Mouse (Mus musculus): ENCODE results near the gene Gja5. TPM values are rescaled to one million over a fixed set of nuclear protein-coding genes. Genes with fewer than 3 reads are reported as not detected.
A peak's percentile ranks its signal among the peaks of the same experiment; 100 is the strongest.
"Not testable (repeated sequence)": the region's sequence is repeated elsewhere in the genome, so short reads cannot be mapped to it uniquely, and the experiment has no call there.

Gene Gja5
- total RNA-seq, 2 experiments from 2014 or later: 1.4 to 4.1 TPM

DNA sequence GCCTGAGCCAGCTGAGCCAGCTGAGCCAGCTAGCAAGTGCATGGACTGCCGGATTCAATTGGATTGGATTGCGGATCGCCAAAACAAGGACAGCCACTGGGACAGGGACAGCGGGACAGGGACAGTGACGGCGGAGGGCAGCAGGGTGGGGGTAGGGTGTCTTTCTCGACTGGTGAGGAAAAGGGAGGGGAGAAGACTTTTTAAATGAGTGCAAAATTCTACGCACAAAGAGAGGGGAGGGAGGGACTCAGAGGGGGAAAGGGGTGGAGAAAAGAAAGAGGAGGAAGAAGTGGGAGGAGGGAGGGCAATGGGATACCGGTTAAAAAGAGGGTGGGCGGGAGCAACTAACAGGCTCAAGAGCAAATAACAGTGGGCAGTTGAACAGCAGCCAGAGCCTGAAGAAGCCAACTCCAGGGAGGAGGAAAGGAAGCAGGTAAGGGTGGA lies 127.6 kb downstream of the Gja5 start:
- DNase-seq (ENCODE audit: low spot score in 2 of 2): no peak

DNA sequence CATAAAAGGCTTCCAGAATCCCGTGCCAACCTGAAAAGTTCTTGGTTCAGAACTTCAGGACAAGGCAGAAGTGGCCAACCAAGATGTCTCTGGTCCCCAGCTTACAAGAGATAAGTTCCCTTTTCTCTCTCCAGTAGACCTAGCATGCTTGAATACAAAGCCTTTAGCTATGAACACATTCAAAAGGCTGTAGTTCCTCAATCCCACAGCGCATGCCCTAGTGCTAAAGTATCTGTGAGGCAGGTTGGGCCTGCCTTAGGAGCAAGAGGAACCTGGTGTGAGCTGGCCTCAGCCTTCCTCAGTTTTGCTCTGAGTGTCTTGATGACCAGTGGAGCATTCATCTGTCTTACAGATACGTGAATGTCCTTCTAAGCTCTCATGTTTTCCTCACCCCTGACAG lies 131.1 kb downstream of the Gja5 start:
- DNase-seq (ENCODE audit: low spot score in 2 of 2): no peak

DNA sequence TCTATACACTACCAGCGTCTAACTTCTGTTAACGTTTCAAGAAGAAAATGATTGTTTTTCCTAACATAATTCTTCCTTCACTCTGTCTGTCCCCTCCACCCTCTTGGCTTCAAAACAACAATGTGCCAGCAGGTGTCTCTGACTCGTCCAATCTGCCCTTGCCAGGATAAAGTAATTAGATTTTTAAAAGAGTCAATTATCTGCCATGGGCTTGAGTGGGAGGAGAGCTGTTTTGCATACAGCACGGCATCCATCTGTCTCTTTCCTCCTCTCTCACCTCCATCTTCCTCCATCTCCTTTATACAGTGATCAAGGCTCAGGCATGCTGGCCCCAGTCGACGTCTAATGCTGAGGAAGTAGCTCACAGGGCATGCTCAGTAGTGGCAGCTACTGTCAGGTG lies 132.6 kb downstream of the Gja5 start:
- DNase-seq (ENCODE audit: low spot score in 2 of 2): peak; percentile 11 to 56

DNA sequence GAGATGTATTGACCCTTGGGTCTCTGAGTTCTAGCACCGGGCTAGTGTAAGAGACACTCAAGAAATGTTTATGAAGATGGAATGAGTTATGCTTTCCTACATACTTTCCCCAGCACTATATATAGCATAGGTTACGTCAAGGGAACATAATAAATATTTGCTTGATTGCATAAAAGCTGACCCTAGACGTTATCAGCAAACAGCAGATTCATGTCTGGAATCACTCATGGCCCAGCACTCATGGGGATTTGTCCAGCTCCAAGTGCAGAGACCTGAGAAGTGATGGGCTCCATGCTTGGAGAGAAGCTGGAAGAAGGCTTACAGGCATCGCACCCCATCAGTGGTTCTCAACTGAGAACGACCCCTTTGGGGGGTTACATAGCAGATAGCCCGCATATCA lies 135.2 kb downstream of the Gja5 start:
- DNase-seq (ENCODE audit: low spot score in 2 of 2): no peak

DNA sequence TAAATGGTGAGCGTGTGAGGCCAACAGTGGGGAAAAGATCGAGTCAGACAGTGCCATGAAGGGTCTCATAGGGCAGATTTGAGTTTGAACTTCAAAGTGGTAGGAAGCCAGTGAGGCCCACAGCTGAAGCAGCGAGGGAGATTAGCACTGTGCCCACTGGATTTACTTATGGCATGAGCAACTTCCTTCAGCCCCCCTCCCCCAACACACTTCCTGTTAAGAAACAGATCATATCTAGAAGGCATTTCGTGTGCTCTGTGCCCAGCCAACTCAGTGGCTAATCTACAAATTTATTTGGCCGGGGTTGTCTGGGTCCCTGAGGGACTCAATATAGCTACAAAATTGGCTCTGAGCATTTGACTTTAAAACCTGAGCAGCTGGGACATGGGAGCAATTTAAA lies 139.7 kb downstream of the Gja5 start:
- no peak for DNase-seq (ENCODE audit: low spot score in 2 of 2)

DNA sequence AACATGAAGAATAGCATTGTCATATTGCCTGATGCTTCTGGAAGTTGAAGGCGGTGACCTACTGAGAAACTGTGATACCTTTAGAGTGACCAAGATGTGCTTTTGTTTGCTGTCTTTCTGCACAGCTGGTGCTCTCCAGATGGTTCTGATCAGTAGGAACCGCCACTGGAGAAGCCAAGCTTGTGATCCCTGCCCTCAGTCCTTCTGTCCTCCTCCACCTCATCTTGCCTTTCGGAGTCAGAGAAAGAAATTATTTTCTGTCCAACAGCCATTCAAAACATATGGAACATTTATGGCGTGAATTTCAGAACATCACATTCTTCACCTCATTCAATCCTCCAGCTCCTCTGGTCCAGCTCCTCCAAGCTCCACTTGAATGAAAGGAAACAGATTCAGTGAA lies 143.3 kb downstream of the Gja5 start:
- no peak for DNase-seq (ENCODE audit: low spot score in 2 of 2)

DNA sequence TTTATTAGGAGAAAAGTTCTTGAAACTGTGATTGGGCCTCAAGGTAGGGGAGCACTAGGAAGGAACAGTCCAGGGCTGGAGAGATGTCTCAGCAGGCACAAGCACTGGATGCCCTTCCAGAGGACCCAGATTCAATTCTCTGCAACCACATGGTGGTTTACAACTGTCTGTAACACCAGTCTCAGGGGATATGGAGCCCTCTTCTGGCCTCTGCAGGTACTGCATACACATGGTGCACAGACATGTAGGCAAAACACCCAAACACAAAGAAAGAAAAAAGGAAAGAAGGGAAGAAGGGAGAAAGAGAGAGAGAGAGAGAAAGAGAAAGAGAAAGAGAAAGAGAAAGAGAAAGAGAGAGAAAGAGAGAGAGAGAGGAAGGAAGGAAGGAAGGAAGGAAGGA lies 143.9 kb downstream of the Gja5 start:
- DNase-seq (ENCODE audit: low spot score in 2 of 2): no peak

DNA sequence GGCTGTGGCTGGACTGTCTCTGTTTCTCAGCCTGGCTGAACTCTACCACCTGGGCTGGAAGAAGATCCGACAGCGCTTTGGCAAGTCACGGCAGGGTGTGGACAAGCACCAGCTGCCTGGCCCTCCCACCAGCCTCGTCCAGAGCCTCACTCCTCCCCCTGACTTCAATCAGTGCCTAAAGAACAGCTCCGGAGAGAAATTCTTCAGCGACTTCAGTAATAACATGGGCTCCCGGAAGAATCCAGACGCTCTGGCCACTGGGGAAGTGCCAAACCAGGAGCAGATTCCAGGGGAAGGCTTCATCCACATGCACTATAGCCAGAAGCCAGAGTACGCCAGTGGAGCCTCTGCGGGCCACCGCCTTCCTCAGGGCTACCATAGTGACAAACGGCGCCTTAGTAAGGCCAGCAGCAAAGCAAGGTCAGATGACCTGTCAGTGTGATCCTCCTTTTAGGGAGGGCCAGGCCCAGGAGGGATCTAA lies 146.8 kb downstream of the Gja5 start:
- no peak for DNase-seq (ENCODE audit: low spot score in 2 of 2)

DNA sequence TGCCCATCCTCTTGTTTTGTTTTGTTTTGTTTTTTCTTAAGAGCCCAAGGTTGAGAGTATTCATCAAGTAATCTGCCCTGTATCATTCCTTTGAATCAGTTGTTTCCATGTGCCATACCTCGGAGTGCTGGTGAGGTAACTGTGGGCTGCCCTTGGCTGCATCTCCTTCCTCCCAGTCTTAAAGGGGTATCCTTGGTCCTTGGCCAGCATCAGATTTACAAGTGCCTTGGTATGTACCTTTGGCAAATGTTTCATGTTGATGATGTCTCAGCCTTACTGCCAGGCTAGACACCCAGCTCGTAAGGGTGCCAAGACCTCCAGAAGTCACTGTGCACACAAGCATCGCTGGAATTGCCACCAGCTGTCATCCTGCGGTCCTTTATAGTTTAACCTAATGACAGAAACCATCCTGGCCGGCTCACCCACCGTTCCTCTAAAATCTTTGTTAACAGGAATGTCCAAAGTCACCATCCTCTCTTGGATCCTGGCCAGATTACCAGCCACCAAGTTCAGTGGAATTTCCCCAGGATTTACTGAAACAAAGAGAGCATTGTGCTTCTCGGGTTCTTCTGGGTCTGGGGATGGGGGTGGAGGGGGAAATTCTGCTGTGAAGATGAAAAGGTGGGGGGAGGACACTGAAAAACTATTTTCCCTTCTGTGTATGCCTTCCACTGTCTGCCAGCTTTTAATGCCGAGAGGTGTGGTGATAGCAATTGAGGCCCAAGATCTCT lies 147.7 kb downstream of the Gja5 start:
- no peak for DNase-seq (ENCODE audit: low spot score in 2 of 2)

DNA sequence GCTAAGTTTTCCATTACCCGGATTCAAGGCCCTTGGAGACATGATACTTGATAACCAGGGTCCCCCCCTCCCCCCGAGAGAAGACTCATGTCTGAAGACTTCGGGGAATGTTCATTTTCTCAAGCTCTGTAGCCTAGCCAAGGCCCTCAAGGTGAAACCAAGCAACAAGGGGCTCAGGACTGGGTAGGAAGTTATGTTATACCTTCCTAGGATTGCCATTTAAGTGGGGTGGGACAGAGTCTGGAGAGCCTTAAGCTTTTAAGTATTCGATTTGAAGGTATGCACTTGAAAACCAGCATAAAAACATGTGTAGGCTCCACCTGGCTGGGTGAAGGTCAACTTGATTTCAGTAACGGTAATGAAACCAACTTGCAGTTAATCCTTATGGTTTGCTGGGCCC lies 154.2 kb downstream of the Gja5 start:
- no peak for DNase-seq (ENCODE audit: low spot score in 2 of 2)

DNA sequence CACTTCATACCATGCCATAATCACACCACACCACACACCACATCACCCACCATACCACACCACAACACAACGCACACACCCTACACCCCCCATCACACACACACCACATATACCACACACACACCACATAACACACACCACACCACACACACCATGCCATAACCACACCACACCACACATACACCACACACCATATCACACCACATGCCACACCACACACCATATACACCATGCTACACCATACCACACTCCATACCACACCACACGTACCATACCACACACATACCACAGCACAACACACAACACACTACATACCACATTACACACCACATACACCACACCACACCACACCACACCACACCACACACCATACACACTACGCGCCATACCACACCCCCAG lies 155.6 kb downstream of the Gja5 start:
- DNase-seq (ENCODE audit: low spot score in 2 of 2): no peak

DNA sequence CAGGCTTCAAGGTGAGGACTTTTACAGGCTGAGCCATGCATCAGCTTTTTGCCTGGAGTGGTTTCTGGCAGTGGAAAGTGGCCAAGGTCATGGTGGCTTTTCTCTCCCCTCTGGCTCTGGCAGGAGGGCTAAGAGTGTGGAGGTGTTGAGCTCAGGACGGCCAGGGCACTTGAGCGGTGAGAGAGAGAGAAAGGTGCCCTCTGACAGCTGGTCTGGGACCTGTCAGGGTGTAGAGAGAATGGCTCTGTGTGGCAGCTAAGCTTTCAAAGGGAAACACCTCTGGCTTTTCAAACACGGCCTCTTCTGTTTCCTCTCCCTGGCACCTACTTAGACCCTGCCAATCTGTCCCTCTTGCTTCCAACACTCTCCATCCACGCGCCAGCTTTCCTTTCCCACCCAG lies 158.3 kb downstream of the Gja5 start:
- DNase-seq (ENCODE audit: low spot score in 2 of 2): no peak

DNA sequence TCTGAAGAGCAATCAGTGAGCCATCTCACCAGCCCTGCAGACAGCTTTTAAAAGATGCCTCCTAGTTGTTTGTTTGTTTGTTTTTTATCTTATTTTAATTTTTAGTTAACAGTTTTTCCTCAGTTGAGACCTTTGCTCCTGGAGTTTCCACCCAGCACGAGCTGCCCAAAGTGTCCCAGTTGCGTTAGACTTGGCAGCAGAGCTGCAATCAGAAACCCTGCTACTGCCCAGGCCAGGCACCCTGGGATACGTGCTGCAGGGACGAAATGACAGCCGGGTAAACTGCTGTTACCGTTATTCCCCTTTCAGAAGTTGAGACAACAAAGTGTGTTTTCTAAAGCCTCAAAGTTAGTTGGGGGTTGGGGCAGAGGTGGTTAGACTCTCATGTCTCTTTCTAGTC lies 159.6 kb downstream of the Gja5 start:
- no peak for DNase-seq (ENCODE audit: low spot score in 2 of 2)

DNA sequence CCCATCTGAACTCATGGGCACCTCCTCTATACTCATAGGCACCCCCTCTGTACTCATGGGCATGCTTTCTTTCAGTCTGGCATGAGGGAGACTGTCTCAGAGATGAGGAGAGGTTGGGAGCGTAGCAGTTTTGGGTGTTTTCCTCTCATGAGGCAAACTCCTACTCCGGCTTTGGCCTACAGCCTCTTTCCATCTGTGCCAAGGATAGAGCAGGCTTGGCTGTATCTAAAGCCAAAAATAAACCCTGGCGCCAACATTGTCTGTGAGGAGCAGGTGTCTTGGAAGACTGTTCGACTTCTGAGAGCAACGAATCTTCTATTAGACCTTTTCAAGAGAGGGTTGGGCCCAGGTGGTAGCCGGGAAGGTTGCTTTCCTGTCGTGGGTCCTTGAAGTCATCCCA lies 165.1 kb downstream of the Gja5 start:
- not testable (repeated sequence) for DNase-seq (ENCODE audit: low spot score in 2 of 2)

DNA sequence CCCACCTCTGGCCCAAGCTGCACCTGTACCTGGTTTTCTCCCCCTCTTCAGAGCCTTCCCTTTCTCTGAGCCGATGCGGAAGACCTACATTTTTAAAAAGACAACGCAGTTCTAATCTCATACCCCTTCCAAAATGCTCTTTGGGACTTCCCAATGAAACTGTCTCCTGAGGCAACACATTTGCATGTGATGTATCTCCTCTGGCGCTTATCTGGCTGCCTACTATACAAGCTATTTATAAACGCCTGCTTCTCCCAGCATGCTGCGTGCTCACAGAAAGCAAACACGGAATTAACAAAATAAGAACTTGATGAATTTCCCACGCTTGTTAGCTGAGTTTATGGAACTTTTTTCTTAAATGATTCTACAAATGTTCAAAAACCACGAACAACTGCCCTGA lies 167.4 kb downstream of the Gja5 start:
- DNase-seq (ENCODE audit: low spot score in 2 of 2): not testable (repeated sequence)

DNA sequence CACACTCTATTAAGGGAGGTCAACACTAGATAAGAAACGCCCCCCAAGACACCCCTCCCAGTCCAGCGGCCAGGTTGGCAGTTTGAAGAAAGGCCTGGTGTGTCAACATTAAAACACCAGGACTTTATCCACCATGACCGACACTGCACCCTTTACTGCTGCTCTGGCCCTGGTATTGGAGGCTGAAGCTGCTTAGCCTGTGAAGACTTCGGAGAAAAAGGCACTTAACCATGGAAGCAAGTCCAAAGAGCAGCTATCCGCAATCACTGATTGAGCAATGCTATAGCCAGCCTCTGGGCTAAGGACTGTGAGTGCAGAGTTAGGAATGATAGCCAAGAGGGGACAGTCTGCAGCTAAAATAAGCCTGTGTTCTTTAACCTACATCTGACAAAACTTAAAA lies 167.9 kb downstream of the Gja5 start:
- not testable (repeated sequence) for DNase-seq (ENCODE audit: low spot score in 2 of 2)

DNA sequence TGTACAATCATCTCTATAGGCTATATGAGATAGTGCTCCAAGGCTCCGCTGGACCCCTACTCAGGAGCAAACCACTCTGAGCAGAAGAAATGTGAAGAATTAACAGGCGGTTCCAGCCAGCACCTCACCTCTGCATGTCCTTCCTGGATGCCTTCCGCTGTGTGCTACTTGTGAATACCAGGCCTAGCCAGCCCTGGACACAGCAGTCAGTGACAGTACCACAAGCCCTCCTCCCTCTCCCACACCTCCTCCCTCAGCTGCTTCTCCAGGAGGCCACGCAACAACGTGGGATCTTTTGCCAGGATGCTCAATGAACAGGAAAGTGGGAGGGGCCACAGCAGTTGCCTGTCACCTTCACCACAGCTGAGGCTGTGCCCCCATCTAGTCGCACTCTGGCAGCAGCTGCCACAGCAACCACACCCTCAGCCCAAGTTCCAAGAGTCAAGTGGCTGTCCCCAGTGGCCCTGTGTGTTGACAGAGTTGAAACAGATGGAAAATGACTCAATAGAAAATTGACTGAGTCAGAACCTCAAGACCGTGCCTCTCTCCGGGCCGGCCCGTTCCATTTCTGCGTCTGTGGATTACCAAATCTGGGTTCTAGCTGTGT lies 171.4 kb downstream of the Gja5 start:
- not testable (repeated sequence) for DNase-seq (ENCODE audit: low spot score in 2 of 2)

DNA sequence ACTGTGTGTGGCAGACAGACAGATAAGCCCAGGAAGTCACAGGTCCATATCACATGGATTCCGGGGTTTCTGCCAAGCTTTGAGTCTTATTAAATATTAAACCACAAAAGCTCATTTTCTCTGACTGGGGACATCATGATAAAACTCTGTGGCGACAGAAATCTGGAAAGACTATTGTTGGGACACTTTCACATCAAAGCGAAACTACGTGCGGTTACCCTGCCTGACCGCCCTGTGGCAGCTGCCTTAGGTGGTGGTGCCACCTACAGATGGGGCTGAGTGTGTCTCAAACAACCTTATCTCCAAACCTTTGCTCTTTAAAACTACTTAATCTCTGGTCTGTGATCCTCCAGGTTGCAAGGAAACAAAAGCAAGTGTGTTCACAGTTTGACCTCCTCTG lies 171.9 kb downstream of the Gja5 start:
- no peak for DNase-seq (ENCODE audit: low spot score in 2 of 2)

DNA sequence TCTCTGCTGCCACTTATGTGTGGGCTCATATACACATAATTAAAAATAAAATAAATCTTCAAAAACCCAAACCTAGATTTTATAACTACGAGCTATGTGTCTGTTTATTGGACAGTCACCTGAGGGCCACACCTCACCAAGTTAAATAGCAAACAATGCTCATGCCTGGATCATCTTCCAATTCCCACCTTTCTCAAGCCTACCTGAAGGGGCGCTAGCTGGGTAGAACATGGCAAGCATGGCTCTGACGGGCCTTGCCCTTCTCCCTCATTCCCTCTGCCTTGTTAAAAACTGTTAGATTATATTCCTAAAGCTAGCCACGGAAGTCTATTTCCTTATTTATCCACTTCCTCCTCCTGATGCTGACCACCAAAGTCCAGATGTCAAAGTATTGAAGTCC lies 173.9 kb downstream of the Gja5 start:
- no peak for DNase-seq (ENCODE audit: low spot score in 2 of 2)

DNA sequence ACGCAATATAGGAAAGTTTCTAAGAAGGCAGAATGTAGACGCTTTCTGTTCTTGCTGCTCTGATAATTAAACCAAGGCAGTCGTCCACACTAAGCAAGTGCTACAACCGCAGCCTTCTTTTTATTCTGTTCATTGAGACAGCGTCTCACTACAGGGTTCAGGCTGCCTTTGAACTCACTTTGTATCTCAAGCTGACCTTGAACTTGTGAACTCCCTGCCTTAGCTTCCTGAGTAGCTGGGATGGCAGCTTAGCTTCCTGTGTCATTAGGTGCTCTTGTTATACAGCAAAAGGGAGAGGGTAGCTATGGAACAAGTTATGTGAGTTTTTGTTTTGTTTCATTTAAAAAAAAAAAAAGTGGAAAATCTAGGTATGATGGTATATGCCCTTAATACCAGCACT lies 177.7 kb downstream of the Gja5 start:
- no peak for DNase-seq (ENCODE audit: low spot score in 2 of 2)

DNA sequence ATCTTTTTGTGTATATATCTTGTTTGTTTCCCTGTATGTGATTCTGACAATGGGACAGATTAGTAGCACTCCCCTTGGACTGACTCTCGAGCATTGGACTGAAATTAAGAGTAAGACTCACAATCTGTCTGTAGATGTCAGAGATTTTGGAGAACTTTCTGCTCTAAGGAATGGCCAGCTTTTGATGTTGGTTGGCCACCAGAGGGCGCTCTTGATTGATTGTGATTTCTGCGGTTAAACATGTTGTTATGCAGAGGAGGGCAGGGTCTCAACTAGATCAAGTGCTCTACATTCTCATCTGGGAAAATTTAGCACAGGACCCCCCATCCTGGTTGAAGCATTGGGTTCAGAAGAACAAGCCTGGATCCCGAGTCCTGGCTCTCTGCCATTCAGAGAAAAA lies 182.8 kb downstream of the Gja5 start:
- no peak for DNase-seq (ENCODE audit: low spot score in 2 of 2)

DNA sequence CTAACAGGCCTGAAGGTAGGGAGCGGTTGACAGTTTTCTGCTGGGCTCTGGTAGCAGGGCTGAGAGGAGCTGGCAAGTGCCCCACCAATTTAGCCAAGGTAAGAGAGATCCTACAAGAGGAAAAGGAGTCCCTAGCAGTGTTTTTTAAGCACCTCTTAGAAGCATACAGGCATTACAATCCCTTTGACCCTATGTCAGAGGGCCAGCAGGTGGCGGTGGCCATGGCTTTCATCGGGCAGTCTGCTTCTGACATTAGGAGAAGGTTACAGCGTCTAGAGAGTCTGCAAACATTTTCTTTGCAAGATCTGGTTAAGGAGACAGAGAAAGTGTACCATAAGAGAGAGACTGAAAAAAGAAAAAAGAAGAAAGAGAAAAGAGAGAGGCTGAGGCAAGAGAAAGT lies 183.8 kb downstream of the Gja5 start:
- DNase-seq (ENCODE audit: low spot score in 2 of 2): not testable (repeated sequence)

DNA sequence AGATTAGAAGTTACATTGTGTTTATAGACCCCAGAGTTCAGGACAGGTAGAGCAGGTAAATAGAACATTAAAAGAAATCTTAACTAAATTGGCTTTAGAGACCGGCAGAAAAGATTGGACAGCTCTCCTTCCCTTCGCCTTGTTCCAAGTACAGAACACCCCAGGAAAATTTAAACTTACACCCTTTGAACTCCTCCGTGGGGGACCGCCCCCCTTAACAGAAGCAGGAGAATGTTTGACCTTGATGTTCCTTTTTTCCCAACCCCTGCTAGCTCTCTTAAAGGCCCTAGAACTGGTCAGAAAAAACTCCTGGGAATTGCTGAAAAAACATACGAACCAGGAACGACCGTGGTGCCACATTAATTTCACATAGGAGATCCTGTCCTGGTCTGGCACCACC lies 187.5 kb downstream of the Gja5 start:
- not testable (repeated sequence) for DNase-seq (ENCODE audit: low spot score in 2 of 2)
